Mouse (Mus musculus): Measurements from ENCODE around the gene Gm17409.

GRCm38 (mm10) chr2:58487279-58487560 lies 17.3 kb downstream of the Gm17409 start:
- no peak for TF ChIP-seq CTCF (IDR thresholded peaks at IDR 0.05; ENCODE audit: low read depth, low read length)
- TF ChIP-seq POLR2A (IDR thresholded peaks at IDR 0.05; ENCODE audit: extremely low read depth, insufficient read depth, low read length), result no peak
